Mouse (Mus musculus) lung, postnatal 0 days (tissue): ENCODE measurements around the gene B3gntl1. TPM values are rescaled to one million over a fixed set of nuclear protein-coding genes. Genes with fewer than 3 reads are reported as not detected.
"Not testable (repeated sequence)": the region's sequence is repeated elsewhere in the genome, so short reads cannot be mapped to it uniquely, and the experiment has no call there.

Experiments used
- ATAC-seq: fragments of 200-750 bp; cut with Nextera tagmentation; 2 replicates; pipeline ENCODE4 v1.8.0; 2017; ENCODE audit warnings: moderate library complexity
- DNase-seq: peaks from one replicate; pipeline ENCODE4 v3.0.0-alpha.2; 2016; ENCODE audit warnings: low spot score
- H3K27ac ChIP-seq: fragments of 300-500 bp; sonication (generic); 2 replicates; pipeline ENCODE4 v1.5.1; 2014; ENCODE audit warnings: antibody characterized with exemption, mild to moderate bottlenecking, low read length, mixed read lengths
- H3K27me3 ChIP-seq: fragments of 300-500 bp; sonication (generic); replicated peaks from 2 replicates; pipeline ENCODE4 v1.6.1; 2014; ENCODE audit warnings: low read length, mixed read lengths; ENCODE audit not compliant: insufficient read depth
- H3K36me3 ChIP-seq: fragments of 300-500 bp; sonication (generic); 2 replicates; pipeline ENCODE4 v1.6.1; 2014; ENCODE audit warnings: low read length, mixed read lengths; ENCODE audit not compliant: insufficient read depth
- H3K4me1 ChIP-seq: fragments of 300-500 bp; sonication (generic); 2 replicates; pipeline ENCODE4 v1.6.1; 2014; ENCODE audit warnings: antibody characterized with exemption, low read depth, low read length, mixed read lengths; ENCODE audit not compliant: insufficient read depth
- H3K4me2 ChIP-seq: fragments of 300-500 bp; sonication (generic); replicated peaks from 2 replicates; pipeline ENCODE4 v1.6.1; 2014; ENCODE audit warnings: low read depth, mild to moderate bottlenecking, low read length, moderate library complexity, mixed read lengths
- H3K4me3 ChIP-seq: fragments of 300-500 bp; sonication (generic); 2 replicates; pipeline ENCODE4 v1.5.1; 2014; ENCODE audit warnings: low read depth, low read length
- H3K9ac ChIP-seq: fragments of 300-500 bp; sonication (generic); replicated peaks from 2 replicates; pipeline ENCODE4 v1.6.1; 2014; ENCODE audit warnings: low read depth, mild to moderate bottlenecking
- H3K9me3 ChIP-seq: fragments of 300-500 bp; sonication (generic); 2 replicates; pipeline ENCODE4 v1.6.1; 2016; ENCODE audit warnings: low read length, mixed read lengths
- CTCF ChIP-seq: IDR thresholded peaks from 2 replicates; pipeline ENCODE4 v1.5.1; 2016; ENCODE audit warnings: antibody characterized with exemption, mild to moderate bottlenecking
- EP300 ChIP-seq: IDR thresholded peaks from 2 replicates; pipeline ENCODE4 v1.6.1; 2016; ENCODE audit warnings: antibody characterized with exemption, mild to moderate bottlenecking, control low read depth
- WGBS: fragments of 180-500 bp; shearing (Covaris S2); extraction: QIAGEN DNeasy Blood & Tissue Kit; methylation state at CpG from one replicate; pipeline ENCODE4 v1.1.7; 2014; 5-methylcytosine and 5-hydroxymethylcytosine counted together
- polyA plus RNA-seq: library from polyadenylated mRNA; unstranded; fragments of >200 nt; fragmentation: Nextera tagmentation; extraction: Ambion mirVana; gene quantifications from 2 replicates; pipeline ENCODE4 v1.2.1, GENCODE M21; 2015

Gene B3gntl1
- polyA plus RNA-seq, 1 experiment from 2014 or later, result 3.4 TPM

GRCm38 (mm10) chr11:121661116-121661515 is 11.8 kb downstream of the B3gntl1 start:
- 69% methylated on average over 2 of the region's 2 CpGs for WGBS
- H3K27me3 ChIP-seq, result no peaks in the 10 kb centered on the region
- ATAC-seq (no peak), DNase-seq (no peak)
- H3K9me3 ChIP-seq, result no peaks in the 10 kb centered on the region
- TF ChIP-seq CTCF (no peak), EP300 (no peak)
- H3K4me3 ChIP-seq, result no peak overlapping the region
- no peak overlapping the region for H3K9ac ChIP-seq
- no peak overlapping the region for H3K27ac ChIP-seq
- H3K4me1 ChIP-seq, result no peaks in the 10 kb centered on the region
- H3K4me2 ChIP-seq, result no peak overlapping the region
- no peaks in the 10 kb centered on the region for H3K36me3 ChIP-seq

- H3K4me1 ChIP-seq, H3K36me3 ChIP-seq, H3K27ac ChIP-seq, H3K4me3 ChIP-seq, H3K4me2 ChIP-seq, H3K27me3 ChIP-seq, DNase-seq, H3K9me3 ChIP-seq, ATAC-seq, H3K9ac ChIP-seq: not testable (repeated sequence)
- 100% methylated on average over 2 of the region's 2 CpGs for WGBS
Observed at GRCm38 (mm10) chr11:121660604-121661003, 12.3 kb downstream of the B3gntl1 start.

- Histone ChIP-seq H3K4me2 (no peak overlapping the region), H3K9ac (no peak overlapping the region), H3K4me3 (no peak overlapping the region), H3K9me3 (no peaks in the 10 kb centered on the region), H3K27ac (no peak overlapping the region), H3K27me3 (no peaks in the 10 kb centered on the region), H3K4me1 (no peaks in the 10 kb centered on the region), H3K36me3 (no peaks in the 10 kb centered on the region)
- ATAC-seq (no peak), DNase-seq (peak; percentile 40)
- TF ChIP-seq CTCF, result peak; percentile 50
- no peak for TF ChIP-seq EP300
- WGBS, result 26% methylated on average over 1 of the region's 1 CpGs
Observed at GRCm38 (mm10) chr11:121658151-121658550, 14.8 kb downstream of the B3gntl1 start.

- H3K9me3 ChIP-seq, result no peaks in the 10 kb centered on the region
- no peak overlapping the region for H3K4me2 ChIP-seq
- H3K27ac ChIP-seq, result no peak overlapping the region
- H3K4me3 ChIP-seq, result no peak overlapping the region
- no peak for ATAC-seq
- no peak for DNase-seq
- 83% methylated on average over 6 of the region's 6 CpGs for WGBS
- no peaks in the 10 kb centered on the region for H3K27me3 ChIP-seq
- H3K36me3 ChIP-seq, result no peaks in the 10 kb centered on the region
- TF ChIP-seq EP300, result no peak
- no peak for TF ChIP-seq CTCF
- H3K9ac ChIP-seq, result no peak overlapping the region
- H3K4me1 ChIP-seq, result no peaks in the 10 kb centered on the region
Observed at GRCm38 (mm10) chr11:121655807-121656511, 17.0 kb downstream of the B3gntl1 start.

- Histone ChIP-seq H3K27me3 (no peaks in the 10 kb centered on the region), H3K4me2 (no peak overlapping the region), H3K36me3 (no peaks in the 10 kb centered on the region), H3K9ac (no peak overlapping the region), H3K4me3 (no peak overlapping the region), H3K9me3 (no peaks in the 10 kb centered on the region), H3K27ac (no peak overlapping the region), H3K4me1 (no peaks in the 10 kb centered on the region)
- DNase-seq, result no peak
- TF ChIP-seq EP300 (no peak), CTCF (no peak)
- no peak for ATAC-seq
- WGBS, result 47% methylated on average over 6 of the region's 6 CpGs
Observed at GRCm38 (mm10) chr11:121655166-121655806, 17.7 kb downstream of the B3gntl1 start.

- Histone ChIP-seq H3K27ac (no peak overlapping the region), H3K9ac (no peak overlapping the region), H3K27me3 (no peaks in the 10 kb centered on the region), H3K9me3 (no peaks in the 10 kb centered on the region), H3K4me1 (no peaks in the 10 kb centered on the region), H3K4me3 (no peak overlapping the region), H3K4me2 (no peak overlapping the region), H3K36me3 (no peaks in the 10 kb centered on the region)
- ATAC-seq, result no peak
- TF ChIP-seq CTCF, result no peak
- TF ChIP-seq EP300, result no peak
- WGBS, result 60% methylated on average over 9 of the region's 9 CpGs
- no peak for DNase-seq
Observed at GRCm38 (mm10) chr11:121654406-121654945, 18.5 kb downstream of the B3gntl1 start.
